Mouse (Mus musculus) liver, embryonic 14.5 days (tissue): ENCODE data around the gene Tmem182. TPM values are rescaled to one million over a fixed set of nuclear protein-coding genes. Genes with fewer than 3 reads are reported as not detected.

ENCODE experiments used
- ATAC-seq: fragments of 200-750 bp; cut with Nextera tagmentation; 2 replicates; pipeline ENCODE4 v1.8.0; 2017; ENCODE audit warnings: moderate number of reproducible peaks, mild to moderate bottlenecking, moderate library complexity; ENCODE audit not compliant: insufficient read depth
- DNase-seq, 3 experiments: peaks; one replicate each; pipeline ENCODE4 v3.0.0-alpha.2; 2012 to 2013; ENCODE audit warnings: low read depth in 3 of 3, low spot score in 3 of 3
- H3K27ac ChIP-seq: fragments of 300-500 bp; sonication (generic); 2 replicates; pipeline ENCODE4 v1.5.1; 2014; ENCODE audit warnings: moderate library complexity, mild to moderate bottlenecking, control low read depth, inconsistent platforms
- H3K27me3 ChIP-seq: fragments of 300-500 bp; sonication (generic); 2 replicates; pipeline ENCODE4 v1.6.1; 2014; ENCODE audit warnings: mild to moderate bottlenecking, low read length, moderate library complexity; ENCODE audit not compliant: control insufficient read depth, insufficient read depth
- H3K36me3 ChIP-seq: fragments of 300-500 bp; sonication (generic); replicated peaks from 2 replicates; pipeline ENCODE4 v1.6.1; 2014; ENCODE audit warnings: low read depth; ENCODE audit not compliant: control insufficient read depth, insufficient read depth
- H3K4me1 ChIP-seq, 2 experiments: fragments of 200-500 bp in 1 of 2; fragments of 300-500 bp in 1 of 2; sonication (generic) in 1 of 2; replicated peaks; 2 replicates each; pipeline ENCODE4 v1.6.1; 2012 to 2014; ENCODE audit warnings: antibody characterized with exemption in 1 of 2, inconsistent platforms in 1 of 2, low read length in 1 of 2; ENCODE audit not compliant: control insufficient read depth in 2 of 2, insufficient read depth in 2 of 2
- H3K4me2 ChIP-seq: fragments of 300-500 bp; sonication (generic); 2 replicates; pipeline ENCODE4 v1.6.1; 2014; ENCODE audit warnings: low read depth, mild to moderate bottlenecking, control low read depth, moderate library complexity
- H3K4me3 ChIP-seq, 2 experiments: fragments of 200-500 bp in 1 of 2; fragments of 300-500 bp in 1 of 2; sonication (generic) in 1 of 2; 2 replicates each; pipeline ENCODE4 v1.5.1; 2012 to 2014; ENCODE audit warnings: low read depth in 2 of 2, low read length in 2 of 2, mild to moderate bottlenecking in 2 of 2, control low read depth in 1 of 2, inconsistent platforms in 1 of 2, moderate library complexity in 1 of 2; ENCODE audit not compliant: insufficient read depth in 1 of 2
- H3K9ac ChIP-seq: fragments of 300-500 bp; sonication (generic); replicated peaks from 2 replicates; pipeline ENCODE4 v1.6.1; 2014; ENCODE audit warnings: mild to moderate bottlenecking, control low read depth, moderate library complexity
- H3K9me3 ChIP-seq: fragments of 300-500 bp; sonication (generic); 2 replicates; pipeline ENCODE4 v1.6.1; 2016; ENCODE audit warnings: low read length, mixed read lengths; ENCODE audit not compliant: control insufficient read depth
- CTCF ChIP-seq: IDR thresholded peaks from 2 replicates; pipeline ENCODE4 v1.5.1; 2016; ENCODE audit warnings: antibody characterized with exemption, low read depth, control low read depth
- EP300 ChIP-seq: IDR thresholded peaks from 2 replicates; pipeline ENCODE4 v1.6.1; 2016; ENCODE audit warnings: antibody characterized with exemption, low read depth
- polyA plus RNA-seq, 2 experiments: library from polyadenylated mRNA; depleted of rRNA in 1 of 2; stranded (reverse) in 1 of 2; unstranded in 1 of 2; fragments of >200 nt; fragmentation: Nextera tagmentation in 1 of 2; extraction: Ambion mirVana in 1 of 2; gene quantifications; 2 replicates each; pipeline versions ENCODE4 v1.2.1 to v1.2.3; 2012 to 2014

Tmem182 gene
- polyA plus RNA-seq, 2 experiments, result not detected

- Histone ChIP-seq H3K27me3 (no peaks in the 10 kb centered on the region), H3K4me1 (no peaks in the 10 kb centered on the region), H3K9ac (no peak overlapping the region), H3K4me2 (no peak overlapping the region), H3K36me3 (no peaks in the 10 kb centered on the region), H3K9me3 (no peaks in the 10 kb centered on the region), H3K4me3 (no peak overlapping the region), H3K27ac (no peak overlapping the region)
- no peak for TF ChIP-seq CTCF
- no peak for TF ChIP-seq EP300
- DNase-seq (no peak), ATAC-seq (no peak)
These were observed 98.3 kb downstream of the Tmem182 start for GRCm38 (mm10) chr1:40903712-40904111.

Other genes starting within 250 kb of the Tmem182 start
- gene Slc9a4, start 225.5 kb upstream of the Tmem182 start, polyA plus RNA-seq (2012; rRNA removed), result not detected in 2 replicates
- not detected in 2 replicates for gene Slc9a4, start 225.5 kb upstream of the Tmem182 start, polyA plus RNA-seq (2014; fragmentation: Nextera tagmentation; extraction: Ambion mirVana)
- gene Slc9a2, start 125.0 kb upstream of the Tmem182 start, polyA plus RNA-seq (2012; rRNA removed), result 0.01 TPM in 2 replicates
- gene Slc9a2, start 125.0 kb upstream of the Tmem182 start, polyA plus RNA-seq (2014; fragmentation: Nextera tagmentation; extraction: Ambion mirVana), result not detected in 2 replicates
- gene Mfsd9, start 14.9 kb upstream of the Tmem182 start, polyA plus RNA-seq (2012; rRNA removed), result 0.36 and 0.37 TPM in 2 replicates
- gene Mfsd9, start 14.9 kb upstream of the Tmem182 start, polyA plus RNA-seq (2014; fragmentation: Nextera tagmentation; extraction: Ambion mirVana), result 0.70 and 1.1 TPM in 2 replicates